Mouse (Mus musculus) megakaryocyte, adult 5-6 weeks (primary cell): ENCODE measurements around the gene Il2. TPM values are rescaled to one million over a fixed set of nuclear protein-coding genes. Genes with fewer than 3 reads are reported as not detected.

Experiments used
- ATAC-seq: 2 replicates; pipeline ENCODE4 v1.8.0; 2016; ENCODE audit warnings: mild to moderate bottlenecking, inconsistent platforms; ENCODE audit not compliant: poor library complexity, severe bottlenecking
- total RNA-seq, 2 experiments: library from RNA; stranded (forward) in 1 of 2; stranded (reverse) in 1 of 2; fragments of 153-499, 151-499 nt in 1 of 2; fragments of 221-1000, 200-1000 nt in 1 of 2; gene quantifications; 2 replicates each; pipeline versions ENCODE4 v1.2.3 to v1.2.4; 2015 to 2017

Il2 gene
- total RNA-seq, 2 experiments from 2014 or later = 0.18 TPM; not detected in 1

DNA sequence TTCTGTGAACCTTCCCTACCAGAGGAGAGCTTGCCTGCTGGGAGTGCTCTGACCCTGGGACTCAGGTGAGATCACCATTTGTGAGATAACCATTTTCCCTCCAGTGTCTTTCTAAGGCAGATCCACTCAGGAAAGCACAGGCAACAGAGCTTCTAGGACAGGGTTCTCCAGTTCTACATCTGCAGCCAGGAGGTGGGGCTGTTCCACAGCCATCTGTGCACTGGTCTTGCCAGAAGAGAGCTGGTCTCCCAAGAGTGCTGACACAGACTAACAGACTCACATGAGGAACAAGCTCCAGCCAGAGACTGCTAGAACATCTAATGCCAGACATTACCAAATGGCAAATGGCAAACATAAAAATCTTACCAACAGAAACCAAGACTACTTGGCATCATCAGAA is 52.5 kb downstream of the Il2 start:
- no peak for ATAC-seq

Other genes starting within 250 kb of the Il2 start
- gene Adad1, start 62.4 kb downstream of the Il2 start, total RNA-seq (2015) = not detected in 2 replicates
- not detected in 2 replicates for gene Adad1, start 62.4 kb downstream of the Il2 start, total RNA-seq (2017)
- not detected in 2 replicates for gene Il21, start 106.7 kb upstream of the Il2 start, total RNA-seq (2015)
- not detected in 2 replicates for gene Il21, start 106.7 kb upstream of the Il2 start, total RNA-seq (2017)
- gene Bbs12, start 186.6 kb upstream of the Il2 start, total RNA-seq (2015) = 0.29 and 3.0 TPM in 2 replicates
- gene Bbs12, start 186.6 kb upstream of the Il2 start, total RNA-seq (2017) = 0.69 and 1.5 TPM in 2 replicates
- 0.31 and 1.3 TPM in 2 replicates for gene Cetn4, start 186.7 kb upstream of the Il2 start, total RNA-seq (2015)
- 0.45 and 2.2 TPM in 2 replicates for gene Cetn4, start 186.7 kb upstream of the Il2 start, total RNA-seq (2017)
- gene Fgf2, start 222.4 kb upstream of the Il2 start, total RNA-seq (2015) = not detected in 2 replicates
- gene Fgf2, start 222.4 kb upstream of the Il2 start, total RNA-seq (2017) = not detected in 2 replicates